Mouse (Mus musculus) splenic B cell, adult 2 months (primary cell): Measurements from ENCODE around the gene Srgap3.

Source experiments
- DNase-seq: peaks from one replicate; pipeline ENCODE4 v3.0.0-alpha.2; 2011; ENCODE audit warnings: low read depth, low spot score
- H3K27me3 ChIP-seq: 2 replicates; pipeline ENCODE4 v1.6.1; 2012; ENCODE audit warnings: mild to moderate bottlenecking, low read length, moderate library complexity, mixed read lengths; ENCODE audit not compliant: control insufficient read depth, poor library complexity, insufficient read depth, severe bottlenecking
- H3K36me3 ChIP-seq: 2 replicates; pipeline ENCODE4 v1.6.1; 2012; ENCODE audit warnings: mild to moderate bottlenecking, low read length, moderate library complexity, mixed read lengths; ENCODE audit not compliant: control insufficient read depth, poor library complexity, insufficient read depth, severe bottlenecking

The Srgap3 gene

GRCm38 (mm10) chr6:112752517-112752916 is 194.5 kb downstream of the Srgap3 start:
- no peaks in the 10 kb centered on the region for H3K36me3 ChIP-seq
- no peaks in the 10 kb centered on the region for H3K27me3 ChIP-seq
- no peak for DNase-seq

- peak; percentile 11 for DNase-seq
Observed at GRCm38 (mm10) chr6:112752007-112752406, 195.1 kb downstream of the Srgap3 start.

GRCm38 (mm10) chr6:112742297-112742696 is 204.8 kb downstream of the Srgap3 start:
- Histone ChIP-seq H3K36me3 (no peaks in the 10 kb centered on the region), H3K27me3 (no peaks in the 10 kb centered on the region)
- DNase-seq = no peak

More at GRCm38 (mm10) chr6:112752007-112752406, 195.1 kb downstream of the Srgap3 start:
- H3K27me3 ChIP-seq = no peaks in the 10 kb centered on the region
- H3K36me3 ChIP-seq = no peaks in the 10 kb centered on the region

GRCm38 (mm10) chr6:112741766-112742165 is 205.3 kb downstream of the Srgap3 start:
- H3K36me3 ChIP-seq = no peaks in the 10 kb centered on the region
- DNase-seq = no peak
- H3K27me3 ChIP-seq = no peaks in the 10 kb centered on the region

- Histone ChIP-seq H3K27me3 (no peaks in the 10 kb centered on the region; the same call in 1 of the 2 replicates), H3K36me3 (no peaks in the 10 kb centered on the region)
- DNase-seq = no peak
Observed at GRCm38 (mm10) chr6:112739635-112740034, 207.4 kb downstream of the Srgap3 start.

GRCm38 (mm10) chr6:112738924-112739323 is 208.1 kb downstream of the Srgap3 start:
- H3K36me3 ChIP-seq = no peaks in the 10 kb centered on the region
- DNase-seq = no peak
- H3K27me3 ChIP-seq = no peaks in the 10 kb centered on the region; the same call in 1 of the 2 replicates

GRCm38 (mm10) chr6:112736471-112736870 is 210.6 kb downstream of the Srgap3 start:
- DNase-seq = no peak
- H3K36me3 ChIP-seq = no peaks in the 10 kb centered on the region
- no peaks in the 10 kb centered on the region; the same call in 1 of the 2 replicates for H3K27me3 ChIP-seq

- Histone ChIP-seq H3K36me3 (no peaks in the 10 kb centered on the region), H3K27me3 (no peaks in the 10 kb centered on the region; the same call in 1 of the 2 replicates)
- no peak for DNase-seq
Observed at GRCm38 (mm10) chr6:112735054-112735453, 212.0 kb downstream of the Srgap3 start.

- Histone ChIP-seq H3K27me3 (no peaks in the 10 kb centered on the region; the same call in 1 of the 2 replicates), H3K36me3 (no peaks in the 10 kb centered on the region)
- DNase-seq = no peak
Observed at GRCm38 (mm10) chr6:112733942-112734341, 213.1 kb downstream of the Srgap3 start.

- peak; percentile 8 for DNase-seq
- H3K36me3 ChIP-seq = no peaks in the 10 kb centered on the region
- no peaks in the 10 kb centered on the region; the same call in 1 of the 2 replicates for H3K27me3 ChIP-seq
Observed at GRCm38 (mm10) chr6:112732434-112732833, 214.6 kb downstream of the Srgap3 start.

- no peak for DNase-seq
- H3K27me3 ChIP-seq = no peaks in the 10 kb centered on the region; the same call in 1 of the 2 replicates
Observed at GRCm38 (mm10) chr6:112731386-112731785, 215.7 kb downstream of the Srgap3 start.

GRCm38 (mm10) chr6:112728760-112729422 is 218.2 kb downstream of the Srgap3 start:
- no peaks in the 10 kb centered on the region for H3K36me3 ChIP-seq
- DNase-seq = no peak
- H3K27me3 ChIP-seq = no peaks in the 10 kb centered on the region; the same call in 1 of the 2 replicates

More at GRCm38 (mm10) chr6:112731386-112731785, 215.7 kb downstream of the Srgap3 start:
- H3K36me3 ChIP-seq = no peaks in the 10 kb centered on the region

- Histone ChIP-seq H3K27me3 (no peaks in the 10 kb centered on the region), H3K36me3 (no peaks in the 10 kb centered on the region)
- no peak for DNase-seq
Observed at GRCm38 (mm10) chr6:112725468-112725867, 221.6 kb downstream of the Srgap3 start.

GRCm38 (mm10) chr6:112720409-112721080 is 226.5 kb downstream of the Srgap3 start:
- DNase-seq = no peak
- Histone ChIP-seq H3K36me3 (no peaks in the 10 kb centered on the region), H3K27me3 (no peaks in the 10 kb centered on the region)

GRCm38 (mm10) chr6:112719983-112720382 is 227.1 kb downstream of the Srgap3 start:
- DNase-seq = no peak
- Histone ChIP-seq H3K27me3 (no peaks in the 10 kb centered on the region), H3K36me3 (no peaks in the 10 kb centered on the region)
